Mouse (Mus musculus) adrenal gland, postnatal 10 days (tissue): Measurements from ENCODE around the gene Hoxc9. TPM values are rescaled to one million over a fixed set of nuclear protein-coding genes. Genes with fewer than 3 reads are reported as not detected.

Experiments
- DNase-seq: peaks from one replicate; pipeline ENCODE4 v3.0.0; 2021; ENCODE audit warnings: mixed read lengths
- total RNA-seq, 2 experiments: library from RNA; stranded (reverse); gene quantifications; 2 replicates each; pipeline ENCODE4 v1.2.3; 2021

Gene Hoxc9
- total RNA-seq, 2 experiments from 2014 or later, result 2.4 to 3.2 TPM

DNA sequence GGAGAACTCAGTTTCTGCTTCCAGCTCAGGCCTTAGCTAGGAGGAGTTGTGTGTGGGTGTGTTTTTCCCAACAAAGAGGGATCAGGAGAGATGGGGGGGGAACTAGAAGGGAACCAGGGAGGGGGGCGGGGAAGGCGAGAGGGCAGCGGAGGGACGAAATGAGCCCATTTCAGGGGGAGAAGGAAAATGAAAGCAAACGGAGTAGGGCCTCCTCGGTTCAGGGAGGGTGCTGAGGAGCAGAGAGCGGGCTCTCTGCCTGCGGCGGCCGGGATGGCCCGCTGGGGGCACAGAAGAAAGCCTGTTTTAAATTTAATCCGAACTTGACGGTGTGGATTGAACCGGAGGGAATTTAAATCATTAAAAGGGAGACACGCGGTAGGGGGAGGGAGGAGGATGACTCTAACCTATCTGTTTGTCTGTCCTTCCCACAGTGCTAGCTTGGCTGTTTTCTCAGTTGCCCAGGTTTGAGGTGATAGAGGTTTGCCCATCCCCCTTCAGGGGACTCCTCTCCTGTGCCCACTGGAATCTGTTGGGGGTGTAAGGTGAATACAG lies 1.3 kb downstream of the Hoxc9 start:
- no peak for DNase-seq

DNA sequence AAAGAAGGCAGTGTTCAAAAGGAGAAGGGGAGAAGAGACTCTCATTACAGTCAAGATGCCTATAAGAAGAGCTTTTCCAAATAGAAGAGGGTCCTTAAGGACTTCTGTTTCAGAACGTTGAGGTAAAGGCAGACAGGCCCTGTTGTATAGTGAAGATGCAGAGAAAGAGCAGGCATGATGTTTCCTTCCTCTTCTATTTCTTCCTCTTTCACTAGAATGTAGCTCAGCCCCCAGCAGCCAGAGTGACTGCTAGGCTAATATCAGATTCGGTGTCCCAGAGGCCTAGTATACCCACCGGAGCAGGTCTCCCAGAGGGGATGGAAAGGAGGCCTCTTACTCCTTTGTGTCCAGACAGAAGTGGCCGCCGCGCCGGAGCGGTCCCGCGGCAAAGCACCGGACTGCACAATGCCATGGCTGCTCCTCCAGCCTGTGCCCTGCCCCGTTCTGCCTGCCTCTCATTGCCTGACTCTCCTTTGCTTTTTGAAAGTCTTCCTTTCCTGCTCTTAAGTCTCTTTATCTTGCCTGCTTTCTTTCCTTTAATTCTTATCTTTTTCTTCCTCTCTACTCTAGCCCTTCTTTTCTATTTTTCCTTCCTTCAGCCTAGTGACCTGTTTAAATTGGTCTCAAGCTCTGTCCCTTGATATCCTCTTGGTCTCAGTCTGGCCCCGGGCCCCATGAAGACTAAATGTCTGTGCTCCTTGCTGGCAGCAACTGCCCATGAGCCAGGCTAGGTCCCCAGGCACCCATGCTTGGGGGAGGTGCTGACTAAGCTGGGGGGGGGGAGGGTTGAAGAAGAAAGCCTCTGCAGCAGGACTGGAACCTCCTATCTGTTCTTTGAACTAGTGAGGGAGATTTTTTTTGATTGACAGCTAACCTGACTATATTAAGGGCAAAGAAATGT lies 2.6 kb downstream of the Hoxc9 start:
- DNase-seq, result no peak

DNA sequence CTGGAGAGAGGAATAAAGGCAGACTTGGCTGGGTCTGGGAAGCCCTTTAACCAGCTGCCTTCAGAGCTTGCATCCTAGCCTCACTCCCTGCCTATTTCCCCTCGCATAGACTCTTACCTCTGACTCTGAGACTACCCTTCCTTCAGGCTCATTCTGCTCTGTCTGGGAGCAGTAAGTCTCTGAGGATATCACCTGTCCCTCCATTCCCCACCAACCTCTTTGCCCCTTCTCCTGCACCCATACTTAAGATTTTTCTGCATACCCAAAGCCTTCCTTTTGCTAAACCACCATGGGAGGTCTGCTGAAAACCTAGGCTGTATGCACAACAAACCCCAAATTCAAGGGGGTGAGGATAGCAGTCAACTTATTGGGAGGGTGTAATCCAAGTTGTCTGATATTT lies 3.7 kb downstream of the Hoxc9 start:
- DNase-seq, result no peak

DNA sequence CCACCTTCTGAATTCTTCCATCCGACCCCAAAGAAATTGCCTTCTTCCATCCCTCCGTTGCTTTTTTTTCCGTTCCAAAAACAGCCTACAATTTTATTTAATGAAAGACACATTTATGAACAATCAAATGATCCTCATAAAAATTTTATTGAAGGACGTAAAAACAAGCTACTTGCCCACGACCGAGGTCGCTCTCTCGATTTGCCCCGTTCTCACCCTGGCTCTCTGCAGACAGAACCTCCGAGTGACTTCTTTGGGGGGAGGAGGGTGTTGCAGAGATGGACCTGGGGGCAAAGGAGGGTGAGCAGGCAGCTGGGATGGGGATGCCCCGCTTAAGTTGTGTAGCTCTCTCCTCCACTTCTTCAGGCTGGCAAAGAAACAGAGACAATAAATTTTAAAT lies 4.1 kb downstream of the Hoxc9 start:
- no peak for DNase-seq

DNA sequence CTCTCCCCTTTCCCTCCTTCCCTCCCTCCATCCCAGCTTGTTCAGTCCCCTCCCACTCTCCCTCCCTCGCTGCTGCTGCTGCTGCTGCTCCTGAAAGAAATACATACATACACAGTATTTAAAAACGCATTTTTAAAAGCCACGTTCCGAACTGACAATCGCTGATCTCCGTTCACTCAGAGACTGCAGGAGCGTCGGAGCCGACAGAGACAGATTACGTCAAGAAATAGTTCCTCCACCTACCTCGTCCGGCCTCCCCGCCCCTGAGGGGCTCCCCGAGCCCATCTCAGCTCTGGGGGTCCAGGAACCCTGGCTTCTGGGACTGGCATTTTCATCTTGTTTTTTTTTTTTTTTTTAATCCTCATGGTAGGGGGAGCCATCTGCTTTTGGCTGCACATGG lies 4.7 kb downstream of the Hoxc9 start:
- no peak for DNase-seq

DNA sequence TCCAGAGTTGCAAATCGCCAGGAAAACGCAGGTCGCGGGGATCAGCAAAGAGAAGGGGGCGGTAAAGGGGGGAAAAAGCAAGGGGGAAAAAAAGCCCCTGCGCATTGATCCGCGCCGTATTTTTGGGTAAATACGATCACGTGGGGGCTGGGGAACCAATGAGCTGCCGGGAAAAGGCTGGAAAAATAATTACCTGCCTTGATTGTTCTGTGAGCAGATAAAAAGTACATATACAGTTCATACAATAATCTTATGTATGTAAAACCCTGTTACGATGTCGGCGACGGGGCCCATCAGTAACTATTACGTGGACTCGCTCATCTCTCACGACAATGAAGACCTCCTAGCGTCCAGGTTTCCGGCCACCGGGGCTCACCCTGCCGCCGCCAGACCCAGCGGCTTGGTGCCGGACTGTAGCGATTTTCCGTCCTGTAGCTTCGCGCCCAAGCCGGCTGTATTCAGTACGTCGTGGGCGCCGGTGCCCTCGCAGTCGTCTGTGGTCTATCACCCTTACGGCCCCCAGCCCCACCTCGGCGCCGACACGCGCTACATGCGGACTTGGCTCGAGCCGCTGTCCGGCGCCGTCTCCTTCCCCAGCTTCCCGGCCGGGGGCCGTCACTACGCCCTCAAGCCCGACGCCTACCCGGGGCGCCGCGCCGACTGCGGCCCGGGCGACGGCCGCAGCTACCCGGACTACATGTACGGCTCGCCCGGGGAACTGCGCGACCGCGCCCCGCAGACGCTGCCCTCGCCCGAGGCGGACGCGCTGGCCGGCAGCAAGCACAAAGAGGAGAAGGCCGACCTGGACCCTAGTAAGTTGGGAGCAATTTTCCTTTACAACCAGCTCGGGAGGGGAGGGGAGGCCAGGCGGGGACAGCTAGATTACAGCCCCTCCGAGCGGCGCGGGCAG lies 5.4 kb downstream of the Hoxc9 start:
- no peak for DNase-seq

DNA sequence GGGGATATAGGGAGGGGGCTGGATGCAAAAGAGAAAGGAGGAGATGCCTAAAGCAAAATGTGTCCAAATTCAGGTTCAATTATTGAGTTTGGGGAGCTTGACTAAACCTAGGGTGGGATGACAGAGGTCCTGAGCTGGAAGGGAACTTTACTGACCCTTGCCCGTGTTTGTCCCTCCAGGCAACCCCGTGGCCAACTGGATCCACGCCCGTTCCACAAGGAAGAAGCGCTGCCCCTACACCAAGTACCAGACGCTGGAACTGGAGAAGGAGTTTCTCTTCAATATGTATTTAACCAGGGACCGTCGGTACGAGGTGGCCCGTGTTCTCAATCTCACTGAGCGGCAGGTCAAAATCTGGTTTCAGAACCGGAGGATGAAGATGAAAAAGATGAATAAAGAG lies 7.5 kb downstream of the Hoxc9 start:
- no peak for DNase-seq

DNA sequence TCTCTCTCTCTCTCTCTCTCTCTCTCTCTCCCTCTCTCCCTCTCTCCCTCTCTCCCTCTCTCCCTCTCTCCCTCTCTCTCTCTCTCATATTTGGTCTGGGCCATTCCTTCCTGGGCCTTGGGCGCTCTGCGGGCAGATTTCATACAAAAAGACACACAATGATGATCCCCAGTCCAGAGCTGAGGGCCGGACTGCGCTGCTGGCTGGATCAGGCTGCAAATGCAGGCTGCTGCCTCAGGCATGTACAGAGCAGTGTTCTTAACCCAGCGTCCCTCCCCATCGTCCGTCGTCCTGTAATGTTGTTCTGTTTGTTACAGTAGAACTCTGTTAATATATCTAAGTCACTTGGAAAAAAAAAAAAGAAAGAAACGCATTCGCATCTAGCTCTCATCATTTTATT lies 8.3 kb downstream of the Hoxc9 start:
- DNase-seq, result no peak

DNA sequence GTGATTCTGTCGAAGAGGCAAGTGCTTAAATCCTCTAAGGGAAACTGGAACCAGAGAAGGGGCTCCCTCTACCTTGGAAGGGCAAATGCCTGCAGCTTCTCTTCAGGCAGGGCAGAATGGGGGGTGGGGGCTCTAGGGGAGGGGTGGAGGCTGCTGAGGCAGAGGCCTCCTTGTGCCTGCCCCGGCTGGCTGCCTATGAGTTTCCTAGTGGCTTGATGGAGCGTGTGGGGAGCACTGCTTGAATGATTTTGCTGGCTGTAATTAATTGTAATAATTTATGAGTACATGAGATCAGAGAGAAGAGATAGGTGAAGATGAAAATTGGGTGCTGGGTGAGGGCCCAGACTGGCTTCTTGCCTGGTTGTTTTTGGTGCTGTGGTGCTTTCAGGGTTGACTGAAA lies 8.7 kb downstream of the Hoxc9 start:
- DNase-seq, result no peak

DNA sequence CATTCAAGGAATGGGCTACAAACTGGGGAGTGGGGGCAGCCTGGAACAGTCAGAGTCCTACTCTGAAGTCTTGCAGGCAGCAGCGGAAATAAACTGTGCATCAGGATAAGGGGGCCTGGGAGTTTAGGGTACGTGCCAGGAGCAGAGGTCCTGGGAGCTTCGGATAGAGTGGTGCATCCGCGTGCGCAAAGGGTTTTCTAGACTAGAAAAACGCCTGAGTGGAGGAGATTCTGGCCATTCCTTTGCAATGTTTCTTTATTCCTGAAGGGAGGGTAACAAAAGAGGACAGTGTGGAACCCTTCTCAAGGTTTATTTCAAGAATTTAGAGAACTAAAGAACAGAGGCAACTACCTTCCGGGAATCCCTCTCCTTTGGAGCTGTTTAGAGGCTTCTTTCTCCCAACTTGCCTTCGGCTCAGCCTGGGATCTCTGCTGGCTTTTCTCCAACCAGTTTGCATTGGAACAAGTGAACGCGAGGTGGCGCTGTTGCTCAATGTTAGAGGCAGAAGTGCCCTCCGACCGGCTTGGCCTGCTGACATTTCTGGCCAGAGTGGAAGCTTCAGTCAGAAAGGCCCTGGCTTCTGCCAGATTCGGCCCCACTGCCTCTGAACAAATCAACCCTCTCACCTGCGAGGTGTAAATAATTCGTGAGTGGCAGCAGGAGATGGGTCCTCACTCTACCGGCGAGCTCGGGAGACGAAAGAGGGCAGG lies 11.0 kb downstream of the Hoxc9 start:
- DNase-seq, result peak; percentile 96

DNA sequence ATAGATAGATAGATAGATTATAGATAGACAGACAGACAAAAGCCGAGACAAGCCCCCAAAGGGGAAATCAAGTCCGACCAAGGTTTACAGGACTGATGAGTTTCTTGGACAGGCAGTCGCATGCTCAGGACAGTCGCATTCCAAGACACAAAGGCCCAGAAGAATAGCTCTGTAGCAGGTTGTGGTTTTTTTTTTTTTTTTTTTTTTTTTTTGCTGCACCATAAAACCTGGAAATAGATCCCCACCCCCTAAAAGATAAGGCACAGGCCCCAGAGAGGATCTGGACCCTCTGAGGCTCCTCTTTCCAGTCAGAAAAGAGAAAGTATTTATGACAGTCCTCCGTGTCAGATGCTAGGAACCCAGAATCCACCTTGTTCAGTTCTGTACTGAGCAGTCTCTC lies 11.8 kb downstream of the Hoxc9 start:
- DNase-seq, result no peak

DNA sequence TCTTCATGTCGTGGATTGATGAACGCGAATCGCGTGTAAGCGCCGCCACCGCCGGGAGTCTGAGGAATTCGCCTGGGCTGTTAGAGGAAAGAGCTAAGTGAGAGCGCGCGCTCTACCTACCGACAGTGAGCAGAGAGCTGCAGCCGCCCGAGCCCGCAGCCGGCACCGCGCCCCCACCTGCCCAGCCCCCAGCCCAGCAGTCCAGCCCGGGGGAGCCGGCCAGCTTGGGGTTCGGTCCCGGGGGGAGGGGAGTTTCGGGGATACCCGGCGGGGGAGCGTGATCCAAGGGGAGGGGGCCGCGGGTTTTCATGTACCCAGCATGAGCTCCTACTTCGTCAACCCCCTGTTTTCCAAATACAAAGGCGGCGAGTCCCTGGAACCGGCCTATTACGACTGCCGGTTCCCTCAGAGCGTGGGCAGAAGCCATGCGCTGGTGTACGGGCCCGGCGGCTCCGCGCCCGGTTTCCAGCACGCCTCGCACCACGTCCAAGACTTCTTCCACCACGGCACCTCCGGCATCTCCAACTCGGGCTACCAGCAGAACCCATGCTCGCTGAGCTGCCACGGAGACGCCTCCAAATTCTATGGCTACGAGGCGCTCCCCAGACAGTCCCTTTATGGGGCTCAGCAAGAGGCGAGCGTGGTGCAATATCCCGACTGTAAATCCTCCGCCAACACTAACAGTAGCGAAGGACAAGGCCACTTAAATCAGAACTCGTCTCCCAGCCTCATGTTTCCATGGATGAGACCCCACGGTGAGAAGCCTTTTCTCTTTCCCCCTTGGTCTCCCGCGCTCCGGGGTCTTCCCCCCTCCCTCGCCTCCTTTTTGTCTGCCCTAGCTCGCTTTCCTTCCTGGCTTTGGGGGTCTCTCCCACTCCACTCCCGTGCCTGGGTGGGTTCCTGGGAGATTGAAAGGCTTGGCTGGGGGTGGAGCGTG lies 14.5 kb downstream of the Hoxc9 start, which contains the start of gene Hoxc8:
Gene Hoxc8, plus strand, starts transcription at position 147 of the 937 bp plus-strand sequence.
- DNase-seq, result peak; percentile 68

DNA sequence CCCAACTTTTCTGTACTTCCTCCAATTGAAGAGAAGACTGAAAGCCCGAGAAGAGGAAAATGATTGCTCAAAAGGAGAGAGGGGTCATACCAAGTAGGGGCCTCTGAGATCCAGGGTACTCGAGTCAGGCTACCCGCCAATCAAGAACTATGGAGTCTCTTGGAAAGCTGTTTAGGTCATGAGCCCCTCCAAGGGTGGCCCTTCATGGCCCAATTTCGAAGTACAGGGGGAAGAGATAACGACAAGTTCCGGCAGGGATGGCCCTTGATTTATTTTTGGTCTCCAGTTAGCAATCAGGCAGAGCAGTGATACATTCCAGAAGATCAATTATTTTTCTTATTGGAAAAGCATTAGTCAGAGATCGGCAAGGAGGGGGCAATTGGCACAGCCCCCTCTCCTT lies 15.5 kb downstream of the Hoxc9 start:
- DNase-seq, result no peak

DNA sequence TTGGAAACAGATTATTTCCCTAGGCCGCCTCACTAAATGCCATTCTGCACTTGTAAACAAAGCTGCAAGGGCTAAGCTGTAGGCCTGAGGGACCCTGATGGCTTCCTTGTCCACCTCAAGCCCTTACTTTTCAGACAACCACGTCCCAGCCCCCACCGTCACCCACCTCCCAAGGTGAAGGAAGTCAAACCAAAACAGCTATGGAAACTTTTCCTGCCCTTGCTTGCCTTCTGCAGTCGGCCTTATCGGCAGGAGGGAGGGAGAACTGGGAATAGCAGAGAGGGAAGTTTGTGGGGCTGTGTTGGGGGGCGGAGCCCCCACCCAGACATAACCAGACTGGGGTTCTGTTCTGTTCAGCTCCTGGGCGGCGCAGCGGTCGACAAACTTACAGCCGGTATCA lies 16.0 kb downstream of the Hoxc9 start:
- DNase-seq, result no peak

DNA sequence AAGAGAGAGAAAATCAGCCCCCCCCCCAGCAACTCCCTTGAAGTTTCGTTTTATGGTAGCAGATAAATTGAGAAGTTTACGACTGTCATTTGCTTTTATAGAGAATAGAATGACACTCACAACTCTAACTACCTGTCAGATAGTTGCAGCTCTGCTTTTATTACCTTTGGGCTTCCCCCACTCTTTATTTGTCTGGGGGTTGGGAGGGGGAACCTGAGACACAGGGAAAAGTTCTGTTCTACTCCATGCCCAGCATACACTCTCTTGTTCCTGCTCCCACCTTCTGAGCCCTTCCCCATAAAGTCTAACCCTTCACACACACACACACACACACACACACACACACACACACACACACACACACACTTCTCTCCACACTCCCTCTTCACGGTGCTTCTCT lies 16.6 kb downstream of the Hoxc9 start:
- no peak for DNase-seq

DNA sequence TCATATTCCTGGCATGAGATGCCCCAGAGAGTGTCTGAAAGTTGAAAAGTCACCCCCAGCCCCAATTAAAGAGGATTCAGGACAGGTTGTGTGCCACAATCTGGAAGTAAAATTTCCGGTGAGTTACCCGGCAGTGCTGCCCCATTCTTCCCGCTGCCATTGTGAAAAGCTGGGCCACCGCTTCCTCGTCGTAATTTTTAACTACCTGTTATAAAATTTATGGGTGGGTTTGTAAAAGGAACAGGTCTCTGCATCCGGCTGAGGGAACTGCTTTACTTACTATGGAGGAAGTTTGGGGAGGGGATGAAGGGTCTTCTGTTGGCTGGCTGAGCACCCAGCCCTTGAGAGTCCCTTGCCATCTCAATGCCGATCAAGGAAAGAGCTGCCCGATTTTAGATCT lies 20.3 kb downstream of the Hoxc9 start:
- DNase-seq, result no peak

DNA sequence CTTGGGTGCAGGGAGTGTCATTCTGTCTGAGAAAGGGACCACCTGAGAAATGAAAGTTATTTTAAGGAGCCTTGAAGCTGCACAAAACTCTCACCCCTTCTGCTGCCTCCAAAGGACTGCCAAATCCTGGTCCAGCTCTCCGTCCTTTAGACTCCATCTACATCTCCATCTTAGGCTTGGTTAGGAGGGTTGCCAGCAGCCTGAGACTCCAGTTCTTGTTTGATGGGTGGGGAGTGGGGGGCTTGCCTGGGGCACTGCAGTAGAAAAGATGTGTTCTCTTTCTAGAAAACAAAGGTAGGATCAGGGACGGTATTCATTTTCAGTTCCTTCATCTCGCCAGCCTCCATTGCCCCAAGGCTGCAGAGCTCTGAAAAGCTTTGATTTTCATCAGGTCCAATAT lies 21.2 kb downstream of the Hoxc9 start:
- no peak for DNase-seq

DNA sequence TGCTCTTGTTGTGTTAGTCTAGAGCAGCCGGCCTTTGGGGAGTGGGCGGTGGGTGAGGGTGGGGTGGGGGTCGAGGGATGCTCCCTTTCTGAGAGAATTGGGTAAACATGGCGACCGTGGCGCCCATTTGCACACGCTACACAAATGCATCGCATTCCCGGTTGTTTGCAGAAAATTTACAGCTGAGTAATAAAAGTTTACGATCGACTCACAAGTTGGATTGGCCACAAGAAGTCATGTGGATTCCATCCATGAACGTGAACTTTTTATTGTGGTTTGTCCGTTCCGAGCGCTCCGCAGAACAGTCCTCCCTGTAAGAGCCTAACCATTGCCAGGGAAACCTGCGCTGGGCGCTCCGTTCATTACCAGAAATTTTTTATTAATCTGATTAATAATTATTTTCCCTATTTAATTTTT lies 21.7 kb downstream of the Hoxc9 start, which contains the start of gene Hoxc6:
Gene Hoxc6, plus strand, starts transcription at position 319 of the 417 bp plus-strand sequence.
- peak; percentile 64 for DNase-seq

DNA sequence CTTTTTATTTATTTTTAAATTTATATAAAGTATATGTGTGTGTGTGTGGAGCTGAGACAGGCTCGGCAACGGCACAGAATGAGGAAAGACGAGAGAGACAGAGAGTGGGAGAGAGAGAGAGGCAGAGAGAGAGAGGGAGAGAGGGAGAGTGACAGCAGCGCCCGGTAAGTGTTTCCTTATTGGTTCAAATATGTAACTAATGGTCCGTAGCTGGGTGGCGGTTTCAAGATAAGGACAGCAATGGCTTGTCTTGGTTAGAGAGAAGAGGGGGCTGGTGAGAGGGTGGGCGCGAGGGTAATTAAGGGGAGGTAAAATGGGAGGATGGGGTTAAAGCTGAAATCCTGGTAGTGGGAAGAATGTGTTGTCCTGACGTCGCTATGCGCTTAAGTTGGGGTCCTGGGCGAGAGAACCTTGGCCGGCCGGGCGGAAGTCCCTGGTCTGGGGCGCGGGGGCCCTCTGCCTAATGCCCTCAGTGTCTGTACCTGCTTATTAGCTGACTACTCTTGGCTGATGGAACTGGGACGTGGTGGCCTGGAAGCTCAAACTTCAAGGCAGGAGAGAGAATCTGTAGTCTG lies 22.5 kb downstream of the Hoxc9 start:
- DNase-seq, result no peak

DNA sequence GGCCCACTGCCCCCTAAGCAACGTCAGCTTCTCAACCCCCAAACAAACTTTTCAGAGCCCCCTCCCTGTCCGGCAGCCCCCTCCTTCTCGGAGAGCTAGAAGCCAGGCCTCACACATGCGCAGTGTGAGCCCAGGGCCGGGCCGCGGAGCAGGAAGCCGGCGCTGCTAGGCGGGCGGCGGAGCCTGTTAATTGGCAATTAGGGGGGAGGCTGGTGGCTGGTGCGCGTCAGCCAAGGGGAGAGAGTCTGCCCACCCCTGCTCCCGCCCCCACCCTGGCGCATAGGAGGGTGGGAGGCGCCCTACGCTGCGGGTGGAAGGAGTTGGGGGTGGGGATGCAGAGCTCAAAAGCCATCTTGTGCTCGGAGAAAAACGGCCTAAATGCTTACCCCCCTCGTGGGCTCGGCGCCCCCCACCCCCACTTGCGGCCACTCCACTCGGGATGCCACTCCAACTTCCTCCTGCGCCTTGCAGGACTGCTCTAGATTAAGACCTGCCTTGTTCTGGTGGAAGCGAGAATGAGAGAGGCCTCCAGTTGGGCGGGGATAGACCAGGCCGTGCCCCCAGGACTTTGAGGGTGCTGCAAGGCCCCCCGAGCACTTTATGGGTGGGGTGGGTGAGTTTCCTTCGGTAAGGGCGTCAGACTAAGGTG lies 23.1 kb downstream of the Hoxc9 start:
- peak; percentile 92 for DNase-seq
